Mouse (Mus musculus) C2C12 (cell line): ENCODE data around the gene Smim6.

Experiments used
- CEBPB ChIP-seq: IDR thresholded peaks from one replicate; pipeline ENCODE4 v1.6.1; 2011; ENCODE audit warnings: low read depth, mild to moderate bottlenecking, control low read depth, moderate library complexity
- CTCF ChIP-seq: IDR thresholded peaks from one replicate; pipeline ENCODE4 v1.5.1; 2011; ENCODE audit not compliant: control insufficient read depth, insufficient read depth, insufficient read length
- MAX ChIP-seq: IDR thresholded peaks from one replicate; pipeline ENCODE4 v1.6.1; 2011; ENCODE audit warnings: mild to moderate bottlenecking, control low read depth
- MYOD1 ChIP-seq: IDR thresholded peaks from one replicate; pipeline ENCODE4 v1.6.1; 2011; ENCODE audit warnings: low read depth; ENCODE audit not compliant: control insufficient read depth, insufficient read length
- MYOG ChIP-seq: IDR thresholded peaks from one replicate; pipeline ENCODE4 v1.6.1; 2011; ENCODE audit not compliant: control insufficient read depth, insufficient read length; ENCODE audit errors: extremely low read depth
- USF1 ChIP-seq: IDR thresholded peaks from one replicate; pipeline ENCODE4 v1.6.1; 2011; ENCODE audit warnings: low read depth, mild to moderate bottlenecking, control low read depth, moderate library complexity

- TF ChIP-seq USF1 (no peak), CTCF (no peak), MAX (no peak), CEBPB (no peak), MYOG (no peak), MYOD1 (no peak)
These were observed 35.4 kb upstream of the Smim6 start for GRCm38 (mm10) chr11:115876438-115876837.
